Mouse (Mus musculus) brown adipose tissue, adult 24 weeks (tissue): ENCODE data around the gene Srgap1. TPM values are rescaled to one million over a fixed set of nuclear protein-coding genes. Genes with fewer than 3 reads are reported as not detected.

Source experiments
- H3K27ac ChIP-seq: fragments of 200-500 bp; replicated peaks from 2 replicates; pipeline ENCODE4 v1.5.1; 2012; ENCODE audit warnings: low read depth, mild to moderate bottlenecking, low read length
- H3K4me1 ChIP-seq: fragments of 200-500 bp; 2 replicates; pipeline ENCODE4 v1.6.1; 2012; ENCODE audit warnings: low read length, mixed read lengths; ENCODE audit not compliant: control insufficient read depth, insufficient read depth, insufficient read length
- H3K4me3 ChIP-seq: fragments of 200-500 bp; 2 replicates; pipeline ENCODE4 v1.5.1; 2012; ENCODE audit warnings: low read depth, mild to moderate bottlenecking, low read length, moderate library complexity; ENCODE audit not compliant: insufficient read depth
- polyA plus RNA-seq: library from polyadenylated mRNA; stranded (reverse); fragments of >200 nt; gene quantifications from 2 replicates; pipeline ENCODE4 v1.2.4, GENCODE M21; 2012; ENCODE audit not compliant: missing spikeins, insufficient read depth, insufficient read length

Srgap1 gene
- polyA plus RNA-seq: 1.0 and 1.2 TPM in 2 replicates

GRCm38 (mm10) chr10:122046904-122047726 is at the start of gene Srgap1:
Gene Srgap1 (minus strand): TSS chr10:122047315.
- Histone ChIP-seq H3K4me1 (no peaks in the 10 kb centered on the region), H3K4me3 (peak within 1 kb of the TSS; percentile 60), H3K27ac (no peak within 1 kb of the TSS; the same call in 1 of the 2 replicates)

- Histone ChIP-seq H3K27ac (no peak overlapping the region; the same call in 1 of the 2 replicates), H3K4me3 (peak overlapping the region; percentile 69), H3K4me1 (no peaks in the 10 kb centered on the region)
Observed at GRCm38 (mm10) chr10:122096462-122096979, 49.4 kb upstream of the Srgap1 start.

GRCm38 (mm10) chr10:122090472-122090871 is 43.4 kb upstream of the Srgap1 start:
- no peak overlapping the region for H3K27ac ChIP-seq
- H3K4me3 ChIP-seq: no peak overlapping the region
- H3K4me1 ChIP-seq: no peaks in the 10 kb centered on the region

DNA sequence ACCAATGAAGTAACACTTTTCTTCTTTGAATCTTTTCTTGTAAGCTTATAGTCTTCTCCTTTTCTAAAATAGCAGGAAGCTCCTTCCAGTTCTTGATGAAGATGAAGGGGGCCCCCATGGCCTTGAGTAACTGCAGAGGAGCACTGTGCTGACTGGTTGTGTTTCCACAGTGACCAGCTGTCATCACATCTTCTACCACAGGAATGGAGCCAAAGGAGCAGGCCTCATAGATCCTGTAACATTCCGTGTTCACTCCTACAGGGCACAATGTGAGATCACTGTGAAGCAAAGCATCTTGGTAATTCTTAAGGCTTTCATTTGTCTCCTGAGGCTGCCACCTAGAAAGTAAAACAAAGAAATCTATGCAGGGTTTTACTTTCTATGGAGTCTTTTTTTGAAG is 34.2 kb upstream of the Srgap1 start:
- Histone ChIP-seq H3K27ac (no peak overlapping the region), H3K4me1 (no peaks in the 10 kb centered on the region), H3K4me3 (no peak overlapping the region)

DNA sequence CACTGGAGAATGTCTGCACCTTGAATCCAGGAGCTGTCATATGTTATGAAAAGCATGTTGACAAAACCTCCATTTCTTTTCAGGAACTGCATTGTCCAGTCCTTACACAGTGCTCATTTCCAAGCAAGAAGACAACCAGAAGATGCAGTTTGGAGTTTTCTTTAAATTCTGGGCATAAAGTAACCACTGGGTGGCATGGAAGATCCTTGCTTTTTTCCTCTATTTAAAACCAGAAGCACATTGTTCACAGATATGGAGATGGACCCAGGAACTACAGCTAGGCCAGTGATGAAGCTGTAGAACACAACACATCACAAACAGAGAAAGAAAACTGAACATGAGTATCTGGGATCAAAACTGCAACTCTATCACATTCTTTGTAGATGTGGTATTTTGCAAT is 22.0 kb upstream of the Srgap1 start:
- Histone ChIP-seq H3K4me3 (no peak overlapping the region), H3K27ac (no peak overlapping the region), H3K4me1 (no peaks in the 10 kb centered on the region)

- no peaks in the 10 kb centered on the region for H3K4me1 ChIP-seq
- no peak overlapping the region for H3K27ac ChIP-seq
- no peak overlapping the region for H3K4me3 ChIP-seq
Observed at GRCm38 (mm10) chr10:122055826-122056225, 8.7 kb upstream of the Srgap1 start.

GRCm38 (mm10) chr10:122054535-122054934 is 7.4 kb upstream of the Srgap1 start:
- Histone ChIP-seq H3K4me1 (no peaks in the 10 kb centered on the region), H3K27ac (no peak overlapping the region), H3K4me3 (no peak overlapping the region)

- Histone ChIP-seq H3K27ac (no peak overlapping the region), H3K4me3 (no peak overlapping the region)
Observed at GRCm38 (mm10) chr10:122051831-122052230, 4.7 kb upstream of the Srgap1 start.

DNA sequence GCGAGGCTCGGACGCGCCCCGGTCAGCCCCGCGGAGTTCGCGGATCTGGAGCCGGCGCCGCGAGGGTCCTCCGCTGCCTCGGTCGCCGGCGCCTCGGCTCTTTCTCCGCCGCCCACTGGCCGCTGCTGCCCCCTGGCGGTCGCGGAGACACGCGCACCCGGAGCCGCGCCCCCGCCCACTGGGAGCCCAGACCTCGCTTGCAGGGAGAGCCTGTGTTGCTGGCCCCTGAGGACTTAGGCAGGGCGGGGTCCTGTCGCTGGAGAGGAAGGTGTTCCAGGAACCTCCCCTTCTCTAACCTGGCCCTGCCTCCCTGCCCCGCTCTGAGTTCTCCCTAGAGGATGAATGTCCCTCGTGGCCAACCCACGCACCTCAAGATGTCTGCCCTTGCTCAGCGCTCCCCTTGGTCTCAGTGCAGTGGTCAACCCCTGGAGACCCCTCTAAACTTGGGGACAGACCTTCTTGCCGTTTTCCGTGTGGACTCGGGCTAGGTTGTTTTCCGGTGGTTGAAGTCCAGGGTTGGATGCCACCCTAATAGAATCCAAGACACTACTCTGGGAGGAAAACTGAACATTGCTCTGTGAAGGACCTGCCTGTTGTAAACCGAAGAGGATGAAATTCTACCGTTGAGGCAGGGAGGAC is 731 bp upstream of the Srgap1 start:
- Histone ChIP-seq H3K4me1 (no peaks in the 10 kb centered on the region), H3K4me3 (peak overlapping the region; percentile 60), H3K27ac (no peak overlapping the region)

More at GRCm38 (mm10) chr10:122051831-122052230, 4.7 kb upstream of the Srgap1 start:
- H3K4me1 ChIP-seq: no peaks in the 10 kb centered on the region

GRCm38 (mm10) chr10:122046511-122046903 is 608 bp downstream of the Srgap1 start:
- H3K4me3 ChIP-seq: peak overlapping the region; percentile 60
- H3K4me1 ChIP-seq: no peaks in the 10 kb centered on the region
- H3K27ac ChIP-seq: no peak overlapping the region; the same call in 1 of the 2 replicates

DNA sequence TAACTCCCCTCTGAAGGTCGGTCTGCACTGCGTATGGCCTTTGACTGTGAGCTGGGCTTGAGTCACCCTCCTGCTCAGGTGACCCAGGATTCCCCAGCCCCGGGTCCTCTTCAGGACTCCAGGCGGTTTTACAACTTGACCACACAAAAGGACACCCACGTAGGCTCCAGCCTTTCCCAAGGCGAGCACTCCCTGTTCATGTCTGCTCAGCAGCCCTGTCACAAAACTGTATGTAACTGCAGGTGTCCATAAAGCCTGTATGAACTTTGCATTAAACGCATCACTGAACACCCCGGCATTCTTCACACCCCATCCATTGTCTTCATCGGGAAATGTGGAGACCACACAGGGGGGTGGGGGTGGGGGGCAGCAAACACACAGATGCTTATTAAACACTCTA is 1.2 kb downstream of the Srgap1 start:
- no peaks in the 10 kb centered on the region for H3K4me1 ChIP-seq
- peak overlapping the region; percentile 39 for H3K4me3 ChIP-seq
- no peak overlapping the region for H3K27ac ChIP-seq

- Histone ChIP-seq H3K27ac (no peak overlapping the region), H3K4me1 (no peaks in the 10 kb centered on the region), H3K4me3 (no peak overlapping the region)
Observed at GRCm38 (mm10) chr10:122044926-122045325, 2.2 kb downstream of the Srgap1 start.

GRCm38 (mm10) chr10:122040372-122040771 is 6.7 kb downstream of the Srgap1 start:
- Histone ChIP-seq H3K4me1 (0 out of 2 replicates have a peak, but pooled peaks cover 2% of the 10 kb centered on the region), H3K4me3 (no peak overlapping the region), H3K27ac (no peak overlapping the region)

- Histone ChIP-seq H3K4me3 (no peak overlapping the region), H3K27ac (no peak overlapping the region), H3K4me1 (0 out of 2 replicates have a peak, but pooled peaks cover 2% of the 10 kb centered on the region)
Observed at GRCm38 (mm10) chr10:122039566-122039965, 7.5 kb downstream of the Srgap1 start.

DNA sequence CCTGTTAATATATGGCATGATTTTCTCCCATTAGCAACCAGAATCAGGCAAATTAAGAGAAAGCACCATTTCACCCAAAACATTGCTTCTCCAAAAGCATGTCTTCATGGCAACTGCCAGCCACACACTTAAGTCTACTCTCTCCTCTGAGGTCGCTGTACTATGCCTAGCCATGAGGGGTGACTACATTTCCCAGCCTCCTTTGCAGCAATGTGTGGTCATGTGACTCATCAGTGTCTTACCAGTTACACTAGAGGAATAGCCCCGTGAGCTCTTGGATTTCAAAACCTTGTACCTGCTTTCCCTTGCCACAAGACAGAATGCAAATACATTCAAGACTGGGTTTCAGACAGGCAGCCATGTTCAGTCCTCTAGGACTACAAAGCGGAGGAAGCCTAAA is 8.6 kb downstream of the Srgap1 start:
- H3K4me1 ChIP-seq: 0 out of 2 replicates have a peak, but pooled peaks cover 2% of the 10 kb centered on the region
- H3K27ac ChIP-seq: no peak overlapping the region

More for the DNA sequence above, 8.6 kb downstream of the Srgap1 start:
- peak overlapping the region; percentile 30; the same call in 1 of the 2 replicates for H3K4me3 ChIP-seq
